24 mouse cellular contexts compared by ENCODE assay signal in the genomic region with DNA sequence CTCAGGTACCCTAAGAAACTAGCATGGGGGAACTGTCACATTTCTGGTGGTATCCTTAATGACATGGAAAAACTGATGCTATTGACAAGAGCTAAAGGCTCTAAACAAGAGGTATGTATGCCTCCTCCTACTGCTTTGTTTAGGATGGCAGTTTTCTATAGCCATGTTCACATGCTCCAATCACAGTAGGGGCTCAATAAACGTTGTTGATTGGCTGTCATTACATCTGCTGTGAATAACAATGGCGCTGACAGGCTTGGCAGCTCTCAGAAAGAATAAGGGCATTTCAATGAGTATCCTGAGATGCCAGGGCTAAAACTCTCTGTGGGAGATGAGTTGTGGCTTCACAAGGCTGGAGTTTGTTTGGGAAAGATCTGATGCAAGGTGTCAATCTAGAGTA.
"Had no signal": no experiment of that assay in that cellular context is flagged by ENCODE, and none has a peak within 500 bp of the region (broad histone marks: within the 10 kb centered on the region; RNA-seq: fewer than 3 reads in every experiment).

No protein-coding gene starts in this region.

- H3K4me1 ChIP-seq: kidney, embryonic 15.5 days; limb, embryonic 10.5 days; limb, embryonic 13.5 days; liver, embryonic 12.5 days; liver, embryonic 15.5 days; lung, embryonic 15.5 days; megakaryocyte, embryonic 14.5 days; midbrain, embryonic 10.5 days; midbrain, embryonic 13.5 days; neural tube, embryonic 13.5 days had no signal

- H3K4me3 ChIP-seq: kidney, embryonic 15.5 days; limb, embryonic 10.5 days; limb, embryonic 13.5 days; liver, embryonic 12.5 days; liver, embryonic 15.5 days; lung, embryonic 15.5 days; megakaryocyte, embryonic 14.5 days; midbrain, embryonic 10.5 days; midbrain, embryonic 13.5 days; myocyte; neural tube, embryonic 13.5 days had no signal

- H3K36me3 ChIP-seq: kidney, embryonic 15.5 days; limb, embryonic 10.5 days; limb, embryonic 13.5 days; liver, embryonic 12.5 days; liver, embryonic 15.5 days; lung, embryonic 15.5 days; midbrain, embryonic 10.5 days; midbrain, embryonic 13.5 days; neural tube, embryonic 13.5 days had no signal

- ATAC-seq: liver, embryonic 12.5 days; midbrain, embryonic 13.5 days; midbrain, embryonic 16.5 days had no signal

- DNase-seq: kidney, postnatal 10 days; kidney, postnatal 36 days; liver; lung, adult 18-20 months; lung, postnatal 10 days; lung, postnatal 36 days; retina, postnatal 1 day; right cerebral cortex, postnatal 25 days; thymus, adult 2 months; thymus, postnatal 14 days; thymus, postnatal 4 days had no signal

- H3K9ac ChIP-seq: kidney, embryonic 15.5 days; limb, embryonic 13.5 days; liver, embryonic 12.5 days; liver, embryonic 15.5 days; lung, embryonic 15.5 days; midbrain, embryonic 13.5 days; neural tube, embryonic 13.5 days had no signal

- H3K27ac ChIP-seq: kidney, embryonic 15.5 days; limb, embryonic 10.5 days; limb, embryonic 13.5 days; liver, embryonic 12.5 days; liver, embryonic 15.5 days; lung, embryonic 15.5 days; midbrain, embryonic 10.5 days; midbrain, embryonic 13.5 days; neural tube, embryonic 13.5 days; stomach, postnatal 0 days had no signal

- H3K9me3 ChIP-seq: kidney, embryonic 15.5 days; limb, embryonic 10.5 days; limb, embryonic 13.5 days; liver, embryonic 12.5 days; liver, embryonic 15.5 days; lung, embryonic 15.5 days; megakaryocyte, embryonic 14.5 days; midbrain, embryonic 10.5 days; midbrain, embryonic 13.5 days; neural tube, embryonic 13.5 days had no signal

- H3K27me3 ChIP-seq: kidney, embryonic 15.5 days; limb, embryonic 13.5 days; liver, embryonic 12.5 days; liver, embryonic 15.5 days; lung, embryonic 15.5 days; megakaryocyte, embryonic 14.5 days; midbrain, embryonic 13.5 days; neural tube, embryonic 13.5 days had no signal

- H3K4me2 ChIP-seq: kidney, embryonic 15.5 days; limb, embryonic 13.5 days; liver, embryonic 12.5 days; liver, embryonic 15.5 days; lung, embryonic 15.5 days; midbrain, embryonic 13.5 days; neural tube, embryonic 13.5 days had no signal
